Mouse (Mus musculus): ENCODE data around the gene Nipsnap3b. TPM values are rescaled to one million over a fixed set of nuclear protein-coding genes. Genes with fewer than 3 reads are reported as not detected.

Gene Nipsnap3b
- polyA plus RNA-seq, 1 experiment = 19.3 TPM

Other genes with a start within 250 kb of the Nipsnap3b start
- not detected in 2 replicates for gene Olfr275, start 197.3 kb upstream of the Nipsnap3b start, polyA plus RNA-seq (2012; rRNA removed)
- gene Olfr273, start 152.6 kb upstream of the Nipsnap3b start, polyA plus RNA-seq (2012; rRNA removed) = 0.02 TPM in 1 of 2 replicates, not detected in the other
- gene Olfr272, start 92.7 kb upstream of the Nipsnap3b start, polyA plus RNA-seq (2012; rRNA removed) = not detected in 2 replicates
- not detected in 2 replicates for gene Olfr270, start 47.3 kb upstream of the Nipsnap3b start, polyA plus RNA-seq (2012; rRNA removed)
- not detected in 2 replicates for gene Nipsnap3a, start 22.6 kb upstream of the Nipsnap3b start, polyA plus RNA-seq (2012; rRNA removed)
- 14.6 and 17.3 TPM in 2 replicates for gene Abca1, start 148.0 kb downstream of the Nipsnap3b start, polyA plus RNA-seq (2012; rRNA removed)

All from frontal cortex, adult 2 months (tissue).